Mouse (Mus musculus) induced T-regulatory cell, adult 2 months (primary cell): ENCODE measurements around the gene Slc35e4.
A peak's percentile ranks its signal among the peaks of the same experiment; 100 is the strongest.
"Not testable (repeated sequence)": the region's sequence is repeated elsewhere in the genome, so short reads cannot be mapped to it uniquely, and the experiment has no call there.

Experiments
- DNase-seq: peaks from one replicate; pipeline ENCODE4 v3.0.0-alpha.2; 2012; ENCODE audit warnings: low read depth

The Slc35e4 gene

DNA sequence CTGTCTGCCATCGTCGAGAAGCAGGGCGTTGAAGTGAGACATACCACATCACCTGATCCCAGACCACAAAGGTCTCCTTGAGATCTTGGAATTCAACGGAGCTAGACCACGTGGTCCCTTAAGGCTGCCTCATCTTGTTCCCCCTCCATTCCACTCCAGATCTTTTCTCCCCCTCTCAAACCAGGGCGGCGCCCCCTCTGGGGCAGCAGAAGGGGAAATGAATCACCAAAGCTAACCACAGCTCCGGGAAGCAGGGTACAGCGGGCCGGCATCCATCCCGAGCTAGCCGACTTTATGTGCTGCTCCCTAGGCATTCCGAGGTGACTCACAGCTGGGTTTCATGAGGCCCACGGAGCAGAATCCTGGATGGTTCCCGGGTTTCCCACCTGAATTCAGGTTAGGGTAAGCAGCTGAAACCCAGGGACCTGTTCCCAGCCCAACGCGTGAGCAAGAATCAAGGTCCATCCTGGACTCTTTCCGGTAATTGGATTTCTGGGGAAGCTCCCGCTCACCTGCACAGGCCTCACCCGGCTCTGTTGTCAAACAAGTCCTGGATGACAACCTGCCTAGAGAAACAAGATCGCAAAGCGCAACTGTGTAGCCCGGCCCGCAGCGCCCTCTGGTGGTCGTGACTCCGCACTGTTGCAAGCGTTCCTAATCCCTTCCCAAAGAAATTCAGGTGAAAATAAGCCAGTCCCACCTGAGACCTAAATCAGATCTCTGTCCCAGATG, at the start of gene Slc35e4:
Gene Slc35e4, minus strand, starts transcription at position 556 of the 732 bp plus-strand sequence.
- DNase-seq: peak; percentile 86

DNA sequence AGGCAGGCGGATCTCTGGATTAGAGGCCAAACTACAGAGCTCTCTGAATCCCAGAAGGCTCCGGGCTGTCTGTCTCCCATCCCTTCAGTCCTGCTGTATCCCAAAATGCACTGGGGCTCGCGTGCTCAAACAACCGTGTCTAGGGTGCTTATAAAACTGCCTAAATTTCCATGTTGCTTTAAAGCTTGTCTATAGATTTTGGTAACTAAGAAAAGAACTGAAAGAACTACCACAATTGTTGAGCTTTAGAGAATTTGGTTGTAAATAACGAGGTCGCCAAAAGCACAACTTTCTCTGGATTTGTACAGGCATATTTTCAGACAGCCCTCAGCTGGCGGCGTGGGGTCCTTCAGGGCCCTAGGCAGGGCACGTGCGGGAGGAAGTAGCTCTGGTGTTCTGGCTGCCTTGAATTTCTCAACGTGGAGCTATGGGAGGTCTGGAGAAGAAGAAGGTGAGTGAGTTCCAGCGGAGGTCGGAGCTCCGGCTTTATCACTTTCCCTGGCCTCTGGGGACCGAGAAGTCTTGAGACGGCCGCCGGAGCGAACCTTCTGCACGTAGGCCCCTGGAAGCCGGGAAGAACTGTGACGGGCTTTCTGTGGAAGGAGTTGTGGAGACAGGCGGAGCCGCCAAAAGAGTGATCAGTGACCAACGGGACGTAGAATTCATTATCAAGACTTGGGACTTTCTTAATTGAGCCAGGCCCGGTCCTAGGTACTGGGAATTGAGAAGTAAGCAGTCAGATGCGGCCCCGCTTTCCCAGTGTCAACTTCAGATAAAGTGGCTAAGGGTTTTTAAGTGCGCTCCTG, 49.3 kb upstream of the Slc35e4 start, which contains the start of gene Pes1:
Gene Pes1, plus strand, starts transcription at position 366 of the 806 bp plus-strand sequence.
- peak; percentile 95 for DNase-seq

DNA sequence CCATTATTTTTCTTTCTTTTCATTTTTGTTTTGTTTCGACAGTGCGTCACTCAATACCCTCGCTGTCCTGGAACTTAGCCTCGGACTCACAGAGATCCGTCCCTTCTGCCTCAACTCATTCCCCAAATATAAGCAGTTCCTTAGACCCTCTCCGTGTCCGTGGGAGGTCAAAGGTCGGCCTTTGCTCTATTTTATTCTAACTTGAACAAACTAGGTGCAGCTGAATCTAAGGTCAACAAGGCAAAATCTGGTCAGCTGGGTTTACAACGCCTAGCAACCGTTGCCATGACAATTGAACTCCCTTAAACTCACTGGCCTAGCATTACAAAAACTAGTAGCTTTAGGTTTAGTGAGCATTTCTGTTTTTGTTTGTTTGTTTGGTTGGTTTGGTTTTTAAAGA, 48.7 kb upstream of the Slc35e4 start:
- no peak for DNase-seq

DNA sequence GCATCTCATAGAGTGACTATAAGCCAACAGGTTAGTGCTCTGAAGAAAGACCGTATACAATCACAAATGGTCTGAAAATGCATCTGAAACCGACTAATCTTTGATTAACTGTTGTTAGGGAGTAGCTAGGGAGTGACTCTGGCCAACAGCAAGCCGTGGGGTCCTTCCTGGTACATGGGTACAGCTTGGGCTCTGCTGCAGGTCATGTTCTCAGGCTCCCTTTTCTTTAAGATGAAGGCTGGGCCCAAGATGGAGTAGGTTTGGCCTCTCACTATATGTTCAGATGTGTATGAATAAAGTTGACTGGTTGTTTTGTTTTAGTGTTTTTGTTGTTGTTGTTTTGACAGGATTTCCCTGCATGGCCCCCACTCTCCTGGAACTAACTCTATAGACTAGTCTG, 47.3 kb upstream of the Slc35e4 start:
- no peak for DNase-seq

DNA sequence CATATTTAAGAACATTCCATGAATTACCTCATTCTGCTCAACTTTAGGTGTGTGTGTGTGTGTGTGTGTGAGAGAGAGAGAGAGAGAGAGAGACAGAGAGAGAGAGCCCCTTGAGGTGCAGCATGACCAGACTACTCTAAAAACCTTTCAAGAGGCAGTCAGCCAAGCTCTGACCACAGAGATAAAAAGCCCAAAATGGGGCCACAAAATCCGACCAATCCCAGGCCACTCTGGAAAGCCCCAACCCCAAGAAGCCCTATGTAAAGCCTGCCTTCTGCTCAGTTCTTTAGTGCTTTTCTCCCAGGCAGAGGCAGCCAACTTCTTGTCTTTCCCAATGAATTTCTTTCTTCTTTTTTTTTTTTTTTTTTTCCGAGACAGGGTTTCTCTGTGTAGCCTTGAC, 46.4 kb upstream of the Slc35e4 start:
- no peak for DNase-seq

DNA sequence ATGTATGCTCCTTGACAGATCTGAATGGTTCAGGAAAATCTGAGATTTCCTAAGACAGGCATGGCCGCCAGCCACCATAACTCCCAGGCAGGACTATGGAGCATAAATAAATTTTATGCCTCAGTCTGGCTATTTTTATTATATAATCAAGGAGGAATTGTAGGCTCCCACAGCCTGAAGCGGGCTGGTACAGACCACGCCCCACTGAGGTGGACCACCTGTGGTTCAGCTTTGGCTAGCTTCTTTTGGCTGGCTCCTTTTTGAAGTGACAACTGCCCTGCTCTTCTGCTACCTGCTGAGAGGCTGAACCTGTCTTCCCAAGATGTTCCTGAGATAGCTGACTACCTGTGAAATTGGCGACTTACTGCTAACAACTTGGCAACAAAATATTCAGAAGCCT, 40.9 kb upstream of the Slc35e4 start:
- not testable (repeated sequence) for DNase-seq

DNA sequence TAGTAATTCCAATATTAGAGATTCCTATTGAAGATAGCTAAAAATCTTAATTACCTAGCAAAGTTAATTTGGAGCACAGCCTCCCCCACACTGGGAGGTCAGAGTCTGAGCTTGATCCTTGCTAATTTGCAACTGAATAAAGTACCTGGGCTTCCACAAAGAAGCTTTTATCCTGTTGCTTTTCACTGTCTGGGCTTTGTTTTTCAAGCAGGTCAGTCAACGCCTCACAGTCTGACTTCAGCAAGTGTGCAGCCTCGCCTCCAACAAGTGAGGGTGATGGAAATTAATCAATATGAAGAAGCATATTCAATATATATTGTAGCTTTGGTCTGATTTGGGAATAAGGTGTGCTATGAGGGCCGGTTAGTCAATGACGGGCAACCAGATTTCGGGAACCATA, 40.4 kb upstream of the Slc35e4 start:
- not testable (repeated sequence) for DNase-seq

DNA sequence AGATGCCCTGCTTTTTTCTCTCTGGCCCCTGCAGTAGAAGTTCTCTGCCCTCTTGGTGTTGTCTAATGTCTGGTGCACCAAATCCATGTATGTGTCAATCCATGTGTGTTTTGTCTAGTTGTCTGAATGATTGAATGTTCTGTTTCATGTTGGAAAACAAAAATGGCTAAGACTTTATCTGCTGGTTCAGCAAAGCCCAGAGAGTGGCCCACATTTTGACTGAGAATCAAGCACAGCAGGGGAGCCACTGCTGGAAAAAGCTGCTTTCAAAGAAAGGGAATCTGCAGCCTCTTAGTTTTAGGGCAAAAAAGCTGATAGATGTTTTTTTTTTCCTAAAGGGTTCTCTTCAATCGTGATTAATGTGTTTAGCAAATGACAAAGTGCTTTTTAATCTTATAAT, 31.9 kb upstream of the Slc35e4 start:
- no peak for DNase-seq

DNA sequence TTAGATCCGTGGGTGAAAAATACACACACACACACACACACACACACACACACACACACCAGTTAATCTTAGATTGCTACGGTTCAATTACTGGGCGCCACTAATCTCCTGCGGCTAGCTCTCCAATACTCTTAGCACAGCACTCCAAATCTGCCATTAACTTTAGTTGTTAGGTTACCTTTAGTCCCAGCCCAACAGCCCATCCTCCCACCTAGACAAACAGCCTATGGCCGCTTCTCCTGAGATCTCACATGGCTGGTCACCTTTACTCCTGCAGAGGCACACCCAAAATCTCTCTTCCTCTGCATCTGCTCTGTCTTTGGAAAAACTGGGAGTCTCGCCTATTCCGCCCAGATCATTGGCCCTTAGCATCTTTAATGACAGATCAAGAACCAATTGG, 26.9 kb upstream of the Slc35e4 start:
- no peak for DNase-seq

DNA sequence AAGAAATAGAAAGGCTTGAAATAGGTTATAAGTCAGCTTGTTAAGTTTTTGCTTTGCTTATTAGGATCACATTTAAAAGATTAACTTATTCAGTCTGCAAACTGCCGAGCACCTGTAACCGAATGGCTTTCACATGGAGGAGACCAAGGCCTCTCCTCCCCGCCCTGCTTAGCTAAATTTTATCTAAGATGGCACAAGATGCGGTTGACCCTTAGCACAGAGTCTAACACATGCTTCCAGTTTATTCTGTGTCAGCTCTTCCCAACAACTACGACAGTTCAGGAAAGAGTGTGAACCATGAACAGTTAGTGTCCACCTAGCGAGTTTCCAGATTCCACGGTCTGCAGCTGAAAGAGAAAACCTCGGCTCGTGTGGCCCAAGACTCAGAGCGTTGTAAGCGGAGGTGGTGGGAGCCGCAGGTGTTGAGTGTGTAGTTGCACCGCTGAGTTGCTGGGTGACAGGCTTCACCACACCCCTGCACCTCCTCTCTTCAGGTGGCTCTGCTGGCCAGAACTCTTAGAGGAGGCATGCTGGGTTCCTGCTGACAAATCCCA, 22.9 kb upstream of the Slc35e4 start:
- DNase-seq: no peak

DNA sequence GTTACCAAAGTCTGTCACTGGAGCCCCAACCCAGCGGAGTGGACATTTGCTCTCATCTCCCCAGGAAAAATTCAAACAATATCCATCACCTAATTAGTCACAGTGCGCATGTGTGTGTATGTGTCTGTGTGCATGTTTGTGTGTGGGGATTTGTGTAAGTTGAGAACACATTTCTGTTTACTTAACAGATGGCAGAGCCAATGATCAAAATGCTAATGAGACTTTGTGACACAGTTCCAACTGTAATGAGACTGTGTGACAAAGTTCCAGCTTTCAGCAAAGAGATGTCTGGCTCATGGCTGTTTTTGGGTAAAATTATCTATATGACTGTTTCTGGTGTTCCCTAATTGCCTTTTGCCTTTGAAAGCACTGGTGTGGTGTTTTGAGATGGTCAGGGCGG, 21.9 kb upstream of the Slc35e4 start:
- DNase-seq: no peak

DNA sequence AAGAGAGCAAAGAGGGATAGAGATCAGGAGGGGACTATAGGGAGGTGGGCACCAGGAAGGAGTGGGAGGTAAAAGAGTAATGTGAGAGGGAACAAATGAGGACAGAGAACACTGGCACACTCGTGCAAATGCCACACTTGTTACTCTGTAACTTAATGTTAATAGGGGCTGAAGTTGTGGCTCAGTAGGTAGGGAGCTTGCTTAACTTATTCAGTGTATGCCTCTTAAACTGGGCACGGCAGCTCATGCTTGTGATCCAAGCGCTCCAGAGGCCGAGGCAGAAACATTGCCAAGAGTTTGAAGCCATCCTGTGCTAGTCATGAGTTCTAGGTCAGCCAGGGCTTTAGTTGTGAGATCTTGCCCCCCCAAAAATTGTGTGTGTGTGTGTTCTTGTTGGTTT, 20.7 kb upstream of the Slc35e4 start:
- no peak for DNase-seq

DNA sequence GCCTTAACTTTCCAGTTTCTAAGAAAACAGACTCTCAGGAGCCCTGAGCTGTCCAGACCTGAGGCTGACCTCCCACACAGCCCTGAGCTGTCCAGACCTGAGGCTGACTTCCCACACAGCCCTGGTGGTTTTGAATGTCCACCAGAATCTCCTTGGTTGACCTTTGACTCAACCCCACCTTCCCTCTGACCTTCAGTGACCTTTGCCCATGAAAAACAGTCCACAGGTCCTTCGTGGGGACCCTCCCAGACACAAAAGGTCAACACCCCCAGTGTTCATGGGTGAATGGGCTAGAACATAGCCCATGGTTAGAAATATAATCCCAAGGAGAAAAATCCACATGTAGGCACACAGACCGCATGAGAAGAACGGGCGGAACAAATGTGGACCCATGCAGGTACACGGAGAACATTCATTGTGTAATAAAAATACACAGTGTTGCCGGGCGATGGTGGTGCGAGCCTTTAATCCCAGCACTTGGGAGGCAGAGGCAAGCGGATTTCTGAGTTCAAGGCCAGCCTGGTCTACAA, 19.4 kb upstream of the Slc35e4 start:
- no peak for DNase-seq

DNA sequence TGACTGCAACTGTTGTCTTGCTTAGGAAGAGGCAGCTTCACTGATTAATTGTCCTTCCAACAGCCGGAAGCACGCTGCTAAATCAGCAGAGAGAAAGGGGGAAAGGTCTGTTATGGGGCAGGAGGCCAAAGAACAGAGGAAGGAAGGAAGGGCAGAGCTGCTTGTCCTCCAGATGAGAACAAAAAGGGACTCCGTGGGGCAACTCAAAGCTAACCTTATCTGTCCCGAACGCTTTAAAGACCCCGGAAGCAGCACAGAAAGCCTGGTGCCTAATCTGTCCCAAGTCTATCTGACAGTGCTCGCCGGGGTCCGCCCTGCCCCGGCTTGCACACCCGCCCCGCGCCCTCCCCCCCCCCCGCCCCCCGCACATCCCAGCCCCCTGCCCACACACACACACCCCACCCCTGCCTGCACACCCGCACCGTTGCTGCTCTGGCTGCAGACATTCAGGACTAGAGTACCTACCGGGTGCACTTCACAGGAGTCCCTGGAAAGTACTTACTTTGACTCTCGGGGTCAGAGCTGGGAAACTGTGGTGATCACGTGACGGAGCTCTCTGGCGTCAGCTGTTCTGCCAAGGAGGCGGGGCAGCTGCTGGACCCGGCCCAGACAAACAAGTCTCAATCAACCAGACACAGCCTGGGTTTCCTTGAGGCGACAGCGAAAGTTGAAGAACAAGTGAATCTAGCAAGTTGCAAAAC, 17.2 kb upstream of the Slc35e4 start, which contains the start of gene Tcn2:
Gene Tcn2, minus strand, starts transcription at position 649 of the 701 bp plus-strand sequence.
- DNase-seq: peak; percentile 79

DNA sequence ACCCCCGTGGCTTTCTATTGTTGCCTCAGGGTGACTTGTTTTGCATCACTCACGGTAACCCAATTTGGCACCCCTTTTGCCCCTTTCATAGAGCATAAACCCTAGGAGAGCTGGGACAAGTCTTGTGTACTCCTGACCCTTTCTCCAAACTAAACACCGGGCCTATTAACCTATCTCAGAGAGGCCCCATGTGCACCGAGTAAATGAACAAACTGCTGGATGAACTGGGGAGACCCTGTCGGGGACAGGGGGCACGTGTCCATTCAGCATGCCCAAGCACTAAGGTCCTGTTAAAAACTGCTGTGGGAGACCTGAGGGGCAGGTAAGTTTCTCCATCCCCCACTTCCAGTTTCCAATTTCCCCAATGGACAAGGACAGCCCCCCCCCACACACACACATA, 16.5 kb upstream of the Slc35e4 start:
- DNase-seq: no peak

DNA sequence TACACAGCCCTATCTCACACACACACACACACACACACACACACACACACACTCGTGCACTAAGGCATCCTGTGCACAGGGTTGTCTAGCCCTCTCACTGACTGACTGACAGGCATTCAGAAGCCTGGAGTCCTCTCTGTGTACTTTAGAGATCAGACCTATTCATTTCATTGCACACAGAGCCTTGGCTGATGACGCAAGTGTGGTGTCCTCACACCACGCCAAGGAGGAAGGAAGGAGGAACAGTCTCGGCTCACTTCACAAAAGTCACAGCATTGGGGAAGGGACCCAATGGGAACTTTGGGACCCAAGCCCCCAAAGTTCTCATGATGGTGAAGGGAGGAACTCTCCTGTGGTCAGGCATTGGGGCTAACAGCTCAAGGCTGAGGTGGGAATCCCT, 15.6 kb upstream of the Slc35e4 start:
- no peak for DNase-seq

DNA sequence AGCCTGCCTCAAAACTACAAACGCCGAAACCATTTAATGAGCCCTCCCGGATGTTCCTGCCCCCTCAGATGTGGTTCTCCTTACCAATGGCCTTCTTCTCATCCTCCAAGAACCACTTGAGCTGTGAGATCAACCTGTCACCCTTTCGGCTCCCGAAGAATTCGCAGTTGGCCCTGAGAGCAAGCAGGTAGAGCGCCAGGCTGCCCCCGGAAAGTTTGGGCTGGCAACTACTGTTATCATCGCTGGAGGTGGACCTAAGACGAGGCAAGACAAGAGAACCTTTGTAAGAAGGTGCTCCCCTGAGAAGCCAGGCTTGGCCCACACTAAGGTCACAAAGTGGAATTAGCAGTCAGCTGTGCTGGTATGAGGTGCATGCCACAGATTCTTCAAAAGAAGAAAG, 11.5 kb upstream of the Slc35e4 start:
- no peak for DNase-seq

DNA sequence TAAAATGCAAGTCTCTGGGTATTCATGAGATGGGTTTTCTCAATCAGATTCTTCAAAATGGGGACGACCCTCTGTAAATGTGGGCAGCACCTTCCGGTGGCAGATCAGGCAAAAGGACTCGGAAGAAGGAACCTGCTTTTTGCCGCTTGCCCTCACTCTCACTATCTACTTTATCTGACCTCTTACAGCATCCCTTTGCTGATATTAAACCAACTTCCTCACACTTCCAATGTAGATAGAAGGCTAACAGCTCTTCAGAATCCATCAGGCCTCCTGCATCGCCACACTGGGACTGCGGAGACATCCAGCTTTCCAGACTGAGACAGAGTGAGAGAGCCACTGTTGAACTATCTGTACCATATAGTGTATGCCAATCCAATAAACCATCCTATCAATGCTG, 8.3 kb upstream of the Slc35e4 start:
- DNase-seq: no peak

DNA sequence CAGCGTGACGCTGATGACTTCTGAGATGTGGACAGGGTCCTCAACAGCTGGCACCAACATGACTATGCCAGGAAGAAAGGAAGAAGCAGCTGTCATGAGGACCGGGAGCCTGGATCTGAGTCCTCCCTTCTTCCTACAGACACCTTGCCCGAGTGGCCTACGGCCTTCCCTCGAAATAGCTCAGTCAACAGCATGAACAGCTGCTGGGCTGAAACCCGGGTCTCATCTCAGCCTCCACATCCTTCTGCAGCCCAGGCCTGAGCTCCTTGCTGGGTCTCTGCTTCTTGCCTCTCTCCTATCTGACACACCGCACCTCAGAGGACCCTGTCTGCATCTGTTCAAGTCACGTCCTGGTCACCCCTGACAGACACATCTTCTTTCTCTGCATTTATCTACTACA, 7.7 kb upstream of the Slc35e4 start:
- no peak for DNase-seq

DNA sequence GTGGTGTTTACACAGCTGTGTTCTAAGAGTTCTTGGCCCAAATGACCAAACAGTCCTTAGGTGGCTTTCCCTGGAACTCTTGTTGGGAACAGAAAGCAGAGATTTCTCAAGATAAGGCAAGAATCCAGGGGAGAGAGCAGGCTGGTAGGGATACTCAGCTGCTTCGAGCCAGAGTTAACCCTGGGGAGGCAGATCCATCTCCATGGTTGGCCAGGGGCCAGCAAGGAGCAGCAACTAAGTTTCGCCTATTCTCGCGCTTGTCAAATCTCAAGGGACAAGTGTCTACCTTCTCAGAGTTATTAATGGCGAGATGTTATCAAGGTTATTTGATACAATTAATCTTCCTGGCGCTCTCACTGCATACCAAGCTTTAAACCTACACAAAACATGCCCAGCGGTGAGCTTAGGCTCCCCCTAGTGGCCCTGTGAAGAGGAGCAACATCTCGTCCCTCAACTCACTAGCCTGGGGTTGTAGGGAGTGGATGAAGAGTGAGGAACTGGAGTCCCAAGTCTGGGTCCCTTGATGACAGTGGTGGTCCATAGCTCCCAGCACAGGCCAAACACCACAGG, 6.9 kb upstream of the Slc35e4 start:
- peak; percentile 77 for DNase-seq

DNA sequence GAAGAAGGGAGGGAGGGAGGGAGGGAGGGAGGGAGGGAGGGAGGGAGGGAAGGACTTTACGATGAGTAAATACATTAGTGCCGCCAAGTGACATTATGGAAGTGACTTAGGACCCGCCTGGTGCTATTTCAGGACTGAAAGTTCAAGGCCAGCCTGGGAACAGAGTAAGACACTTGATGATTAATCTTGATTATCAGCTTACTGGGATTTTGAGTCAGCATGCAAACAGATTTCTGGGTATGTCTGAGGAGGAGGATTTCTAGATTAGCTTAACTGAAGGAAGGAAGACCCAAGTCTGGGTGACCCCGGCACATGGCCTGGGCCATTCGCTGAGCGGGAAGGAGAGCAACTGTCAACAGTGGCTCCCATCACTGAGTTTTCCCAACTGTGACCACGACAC, 6.0 kb upstream of the Slc35e4 start:
- DNase-seq: no peak

DNA sequence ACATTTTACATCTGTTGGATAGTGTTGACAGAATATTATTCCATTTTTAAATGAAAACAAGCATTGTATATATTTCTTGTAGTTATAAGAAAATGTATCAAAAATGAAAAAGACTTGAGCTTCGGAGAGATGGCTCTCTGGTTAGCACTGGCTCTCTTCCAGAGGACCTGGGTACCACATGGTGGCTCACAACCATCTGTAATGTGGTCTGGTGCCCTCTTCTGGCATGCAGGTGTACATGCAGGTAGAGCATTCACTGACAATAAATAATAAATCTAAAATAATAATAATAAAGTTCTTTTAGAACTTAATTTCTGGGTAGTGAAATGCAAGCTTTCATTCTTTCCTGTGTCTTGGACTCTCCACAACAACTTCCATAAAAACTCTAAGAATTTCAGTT, 4.3 kb upstream of the Slc35e4 start:
- DNase-seq: peak; percentile 59
